Mouse (Mus musculus): ENCODE results near the gene Me3.

DNA sequence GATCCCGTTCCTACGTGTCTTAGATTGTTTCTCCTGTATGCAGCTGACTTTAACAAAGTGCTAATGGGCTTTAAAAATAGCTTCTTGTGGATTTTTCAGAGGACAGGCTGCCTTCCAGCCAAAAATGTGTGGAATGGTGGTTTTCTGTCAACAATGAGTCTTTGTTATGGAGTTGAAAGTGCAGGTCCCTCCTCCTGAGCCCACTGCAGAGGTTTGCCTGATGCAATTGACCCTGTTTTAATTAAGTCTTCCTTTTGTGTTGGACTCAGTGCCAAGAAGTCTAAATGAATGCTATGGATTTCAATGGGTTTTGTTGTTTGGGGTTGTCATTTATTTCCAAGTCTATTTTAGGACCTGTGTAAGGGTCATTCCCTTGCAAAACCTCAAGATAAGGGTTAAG lies 141.7 kb downstream of the Me3 start:
- no peak for TF ChIP-seq CTCF (IDR thresholded peaks at IDR 0.05; ENCODE audit: insufficient read depth, low read depth, low read length)
- TF ChIP-seq POLR2A (IDR thresholded peaks at IDR 0.05; ENCODE audit: insufficient read depth, low read depth, low read length): no peak
